Mouse (Mus musculus) brain, embryonic 14.5 days (tissue): ENCODE data around the gene Lysmd2. TPM values are rescaled to one million over a fixed set of nuclear protein-coding genes. Genes with fewer than 3 reads are reported as not detected.

Experiments used
- DNase-seq: peaks from one replicate; pipeline ENCODE4 v3.0.0-alpha.2; 2011; ENCODE audit warnings: low read depth
- CTCF ChIP-seq: fragments of 200-500 bp; IDR thresholded peaks from 2 replicates; pipeline ENCODE4 v1.5.1; 2012; ENCODE audit warnings: inconsistent platforms, mild to moderate bottlenecking, moderate library complexity, borderline replicate concordance; ENCODE audit not compliant: insufficient read depth, insufficient read length; ENCODE audit errors: extremely low read depth
- POLR2A ChIP-seq: fragments of 200-500 bp; IDR thresholded peaks from 2 replicates; pipeline ENCODE4 v1.6.1; 2012; ENCODE audit warnings: mild to moderate bottlenecking, inconsistent platforms, borderline replicate concordance; ENCODE audit not compliant: poor library complexity, insufficient read depth, insufficient read length, severe bottlenecking; ENCODE audit errors: extremely low read depth
- polyA plus RNA-seq: library from polyadenylated mRNA; depleted of rRNA; stranded (reverse); fragments of >200 nt; gene quantifications from 2 replicates; pipeline ENCODE4 v1.2.3, GENCODE M21; 2012; rRNA removed

The Lysmd2 gene
- polyA plus RNA-seq: 19.5 and 22.2 TPM in 2 replicates

DNA sequence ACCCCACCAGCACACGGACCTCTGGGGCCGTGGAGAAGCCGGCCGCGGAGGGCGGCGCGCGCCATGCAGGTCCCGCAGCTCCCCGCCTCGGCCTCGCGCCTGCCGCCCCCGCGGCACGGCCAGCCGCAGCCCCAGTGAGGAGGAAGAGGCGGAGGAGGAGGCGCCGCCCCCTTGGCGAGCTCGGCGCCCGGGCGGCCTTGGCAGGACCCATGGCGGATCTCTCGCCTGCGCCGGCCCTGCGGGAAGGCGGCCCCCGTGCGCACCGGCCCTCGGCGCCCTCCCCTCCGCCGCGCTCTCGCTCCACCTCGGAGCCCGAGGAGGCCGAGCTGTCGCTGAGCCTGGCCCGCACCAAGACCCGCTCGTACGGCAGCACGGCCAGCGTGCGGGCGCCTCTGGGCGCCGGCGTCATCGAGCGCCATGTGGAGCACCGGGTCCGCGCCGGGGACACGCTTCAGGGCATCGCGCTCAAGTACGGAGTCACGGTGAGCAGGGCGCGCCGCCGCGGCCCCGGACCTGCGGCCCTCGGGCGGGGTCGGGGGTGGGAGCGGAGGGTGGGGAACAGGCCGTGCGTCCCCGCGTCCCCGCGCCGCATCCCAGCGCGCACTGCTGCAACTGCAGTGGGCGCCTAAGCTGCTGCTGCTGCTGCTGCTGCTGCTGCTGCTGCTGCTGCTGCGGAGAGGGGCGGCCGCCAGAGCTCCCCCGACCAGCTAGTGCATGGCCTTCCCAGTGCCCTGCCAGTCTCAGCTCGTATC is at the start of gene Lysmd2:
Gene Lysmd2, plus strand, starts transcription at position 186 of the 752 bp plus-strand sequence.
- DNase-seq: peak; percentile 84
- no peak for TF ChIP-seq CTCF
- TF ChIP-seq POLR2A: peak; percentile 67

DNA sequence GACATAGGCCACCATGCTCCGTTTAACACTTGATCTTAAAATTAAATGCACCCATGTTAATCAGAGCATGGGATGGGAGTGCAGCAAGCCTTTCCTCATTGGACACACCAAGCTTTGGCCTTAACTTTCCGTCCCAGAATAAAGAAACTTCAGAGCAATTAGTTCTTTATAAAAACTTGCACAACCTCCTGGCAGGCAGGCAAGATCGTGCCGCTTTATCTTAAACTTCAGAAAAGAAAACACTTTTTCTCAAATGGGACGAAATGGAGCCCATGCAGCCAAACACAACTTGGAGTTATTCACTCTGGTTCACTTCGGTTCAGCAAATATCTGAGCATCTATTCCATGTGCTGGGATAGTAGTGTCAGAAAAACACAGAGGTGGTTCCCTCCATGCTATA is 46.2 kb upstream of the Lysmd2 start:
- TF ChIP-seq POLR2A (no peak), CTCF (no peak)
- DNase-seq: no peak

DNA sequence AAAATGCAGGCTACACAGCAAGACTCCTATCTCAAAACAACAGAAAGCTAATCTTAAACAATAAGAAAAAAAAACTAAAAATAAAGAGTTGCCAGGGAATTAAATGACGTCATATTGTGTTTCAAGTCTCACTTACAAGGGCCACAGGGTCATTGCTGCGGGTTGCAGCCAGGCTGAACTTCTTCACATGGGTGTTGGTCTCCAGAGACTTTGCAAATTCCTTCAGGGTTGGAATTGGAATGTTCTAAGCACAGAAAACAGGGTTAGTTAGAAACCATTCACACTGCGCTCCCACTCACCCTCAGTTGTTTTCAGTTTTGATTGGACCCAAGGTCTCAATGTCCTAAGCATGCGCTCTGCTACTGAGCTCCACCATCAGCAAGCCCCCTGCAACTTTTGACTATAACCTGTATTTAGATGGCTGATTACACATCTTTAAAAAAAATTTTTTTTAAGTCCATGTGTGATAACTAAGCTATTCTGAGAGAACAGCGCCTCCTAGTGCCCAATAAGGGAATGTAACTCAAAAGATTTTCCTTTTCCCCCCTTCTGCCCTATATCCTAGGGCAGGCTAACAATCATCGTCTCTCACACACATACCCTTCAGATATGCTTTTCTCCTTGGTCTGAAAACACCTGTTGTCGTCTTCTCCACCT is 43.7 kb upstream of the Lysmd2 start:
- DNase-seq: peak; percentile 64

DNA sequence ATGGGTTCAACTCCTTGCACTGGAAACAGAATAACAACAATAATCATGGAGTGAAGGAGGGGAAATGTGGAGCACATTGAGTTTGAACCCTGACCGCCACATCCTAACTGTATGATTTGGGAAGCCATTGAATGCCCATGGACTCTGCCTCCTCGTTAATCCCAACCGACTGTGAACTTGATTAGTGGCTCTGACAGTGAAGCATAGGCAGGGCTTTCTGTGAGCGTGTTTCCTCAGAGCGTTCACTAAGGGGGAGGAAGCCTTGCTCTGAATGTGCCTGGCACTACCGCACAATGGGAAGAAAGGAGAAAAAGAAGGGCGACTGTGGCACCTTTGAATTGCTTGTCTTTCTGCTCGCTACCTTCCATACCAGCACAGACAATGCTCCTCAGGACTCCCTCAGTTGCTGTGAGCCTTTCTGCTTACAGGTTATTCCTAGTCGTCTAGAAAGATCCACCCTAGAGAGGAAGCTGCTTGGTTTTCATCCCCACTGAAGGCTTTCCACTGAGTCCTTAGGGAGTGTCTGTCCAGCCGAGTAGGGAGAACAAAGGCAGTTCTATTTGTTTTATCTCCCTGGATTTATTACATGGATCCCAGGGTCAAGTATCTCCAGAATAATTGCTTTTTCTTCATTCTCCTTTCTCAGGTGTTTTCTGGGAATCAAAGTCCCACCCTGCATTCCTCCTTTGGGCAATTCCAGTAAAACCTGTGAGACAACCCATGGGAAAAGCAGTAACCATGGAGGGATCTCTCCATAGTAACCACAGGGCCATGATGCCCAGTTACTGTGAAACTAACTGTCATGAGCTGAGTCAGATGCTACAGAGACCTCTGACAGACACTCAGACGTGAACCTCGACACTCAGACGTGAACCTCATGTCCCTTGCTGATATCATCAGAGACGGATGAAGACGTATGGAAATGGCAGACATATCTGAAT is 35.4 kb upstream of the Lysmd2 start:
- TF ChIP-seq CTCF: no peak
- TF ChIP-seq POLR2A: no peak

More for the DNA sequence above, 43.7 kb upstream of the Lysmd2 start:
- no peak for TF ChIP-seq POLR2A
- TF ChIP-seq CTCF: peak; percentile 41; the same call in 1 of the 2 replicates

DNA sequence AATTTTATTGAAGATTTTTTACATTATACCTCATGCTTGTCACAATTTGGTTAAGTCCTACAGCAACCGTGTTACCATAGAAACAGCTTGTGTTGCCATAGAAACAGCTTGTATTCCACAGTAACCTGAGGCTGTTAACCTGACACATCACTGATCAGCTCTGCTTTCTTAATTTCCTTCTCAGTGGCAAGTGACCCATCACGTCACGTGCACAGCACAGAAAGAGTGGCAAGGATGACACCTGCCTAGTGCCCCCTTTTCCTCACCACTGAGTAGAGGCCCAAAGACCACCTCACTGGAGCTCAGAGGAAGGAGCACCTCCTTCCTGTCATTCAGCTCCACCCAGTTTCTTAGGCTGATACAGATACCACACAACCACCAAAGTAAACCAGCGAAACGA is 32.1 kb upstream of the Lysmd2 start:
- TF ChIP-seq POLR2A (no peak), CTCF (no peak)
- peak; percentile 60 for DNase-seq

More for the DNA sequence above, 35.4 kb upstream of the Lysmd2 start:
- no peak for DNase-seq

DNA sequence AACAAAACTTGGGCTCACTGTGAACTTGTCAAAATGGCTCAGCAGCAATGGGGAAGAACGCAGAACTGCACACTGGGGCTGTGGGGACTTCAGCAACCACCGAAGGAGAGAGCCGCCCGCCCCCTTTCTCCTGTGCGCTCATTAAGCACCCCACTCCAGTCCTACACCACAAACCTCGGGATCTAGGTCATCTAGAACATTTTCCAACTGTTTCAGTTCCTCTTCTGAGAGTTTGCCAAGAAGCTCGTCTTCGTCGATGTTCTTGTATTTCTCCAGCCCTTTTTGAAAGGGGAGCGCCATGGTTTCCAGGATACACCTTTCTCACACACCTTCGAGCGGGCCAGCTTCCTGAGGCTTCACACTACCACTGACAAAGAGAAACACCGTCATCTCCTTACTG is 28.5 kb upstream of the Lysmd2 start:
- TF ChIP-seq CTCF: no peak
- TF ChIP-seq POLR2A: no peak
- DNase-seq: no peak

GRCm38 (mm10) chr9:75597596-75597995 is 27.9 kb upstream of the Lysmd2 start:
- TF ChIP-seq CTCF: no peak
- TF ChIP-seq POLR2A: no peak
- no peak for DNase-seq

GRCm38 (mm10) chr9:75599191-75599841 is 26.2 kb upstream of the Lysmd2 start:
- peak; percentile 95 for DNase-seq
- peak; percentile 32; the same call in 1 of the 2 replicates for TF ChIP-seq CTCF
- TF ChIP-seq POLR2A: no peak

GRCm38 (mm10) chr9:75600166-75600934 is 25.2 kb upstream of the Lysmd2 start:
- no peak for TF ChIP-seq POLR2A
- TF ChIP-seq CTCF: no peak
- DNase-seq: peak; percentile 48

DNA sequence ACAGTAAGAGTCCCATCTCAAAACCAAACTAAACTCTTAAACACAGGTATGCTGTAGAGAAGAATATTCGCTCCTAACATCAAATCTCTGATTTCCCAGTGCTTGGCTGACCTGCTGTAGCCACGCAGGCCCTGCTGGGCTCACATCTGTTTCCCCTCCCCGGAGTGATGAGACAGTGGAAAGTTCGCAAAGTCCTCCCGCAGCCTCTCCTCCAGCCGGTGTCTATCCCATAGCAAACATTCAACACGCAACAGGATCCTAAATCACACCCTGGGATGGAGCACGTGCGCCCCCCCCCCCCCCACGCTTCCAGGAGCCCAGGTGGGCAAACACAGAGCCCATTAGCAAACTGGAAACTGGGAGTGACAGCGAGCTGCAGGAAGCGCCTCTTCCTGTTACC is 24.0 kb upstream of the Lysmd2 start:
- TF ChIP-seq POLR2A: no peak
- TF ChIP-seq CTCF: no peak
- no peak for DNase-seq

DNA sequence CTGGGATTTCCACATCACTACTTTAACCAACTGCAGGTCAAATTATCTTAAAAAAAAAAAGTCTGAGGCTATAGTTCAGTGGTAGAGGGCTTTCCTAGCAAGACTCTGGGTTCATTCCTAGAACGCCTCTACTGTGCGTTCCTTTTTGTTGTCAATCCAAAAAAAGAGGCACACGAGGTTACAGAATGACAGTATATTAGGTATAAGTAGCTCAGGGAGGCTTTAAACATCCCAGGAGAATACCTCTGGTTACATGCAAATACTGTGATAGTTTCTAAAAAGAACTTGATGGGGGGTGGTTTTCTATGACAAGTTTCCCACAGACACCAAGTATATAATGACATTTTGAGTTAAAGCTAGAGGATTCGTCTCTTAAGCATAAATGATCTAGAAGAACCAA is 18.0 kb upstream of the Lysmd2 start:
- TF ChIP-seq POLR2A (no peak), CTCF (no peak)
- DNase-seq: no peak
